Mouse (Mus musculus) mesoderm, embryonic 11.5 days (tissue): ENCODE results near the gene Bola3.
"Not testable (repeated sequence)": the region's sequence is repeated elsewhere in the genome, so short reads cannot be mapped to it uniquely, and the experiment has no call there.

Experiments used
- DNase-seq: peaks from one replicate; pipeline ENCODE4 v3.0.0-alpha.2; 2012; ENCODE audit warnings: low read depth, low spot score

Bola3 gene

GRCm38 (mm10) chr6:83348873-83349272 is at the start of gene Bola3:
Gene Bola3, plus strand, starts transcription at chr6:83349147.
- DNase-seq: no peak

GRCm38 (mm10) chr6:83300447-83301229 is 48.3 kb upstream of the Bola3 start:
- no peak for DNase-seq

- no peak for DNase-seq
These were observed 47.7 kb upstream of the Bola3 start for GRCm38 (mm10) chr6:83301294-83301693.

DNA sequence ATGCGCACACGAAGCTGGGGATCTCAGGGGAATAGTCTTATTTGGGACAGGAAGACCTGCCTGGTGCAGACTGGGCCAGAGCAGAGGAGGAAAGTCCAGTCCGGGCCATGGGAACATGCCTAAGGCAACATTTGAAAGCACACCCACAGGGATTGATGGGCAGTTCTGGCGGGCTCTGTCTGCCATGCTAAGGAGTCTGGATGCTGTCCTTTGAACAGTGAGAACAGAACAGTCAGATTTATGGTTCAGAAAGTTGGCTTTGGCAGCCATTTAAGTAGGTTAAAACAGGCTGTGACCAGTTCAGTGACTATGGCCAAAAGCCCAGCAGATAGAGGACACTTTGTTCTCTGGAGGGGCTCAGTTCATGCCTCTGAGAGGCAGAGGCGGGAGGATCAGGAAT is 46.7 kb upstream of the Bola3 start:
- peak; percentile 24 for DNase-seq

DNA sequence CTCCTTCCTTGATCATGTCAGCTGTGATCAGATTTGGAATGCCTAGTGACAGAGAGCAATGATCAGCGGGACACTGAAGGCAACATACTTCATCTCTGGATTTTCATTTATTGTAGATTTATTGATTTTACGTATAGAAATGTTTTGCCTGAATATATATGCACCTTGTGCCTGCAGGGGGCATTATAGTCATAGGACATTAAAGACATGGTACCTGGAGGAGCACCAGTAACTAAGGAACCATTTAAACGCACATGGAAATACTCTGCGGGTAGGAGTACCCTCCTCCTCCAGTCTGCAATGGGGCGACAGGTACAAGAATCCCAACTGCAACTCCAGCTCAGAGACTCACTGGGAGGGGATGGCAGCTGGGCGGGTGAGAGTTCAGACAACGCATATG is 39.9 kb upstream of the Bola3 start:
- DNase-seq: no peak

- no peak for DNase-seq
These were observed 37.7 kb upstream of the Bola3 start for GRCm38 (mm10) chr6:83311206-83311605.

DNA sequence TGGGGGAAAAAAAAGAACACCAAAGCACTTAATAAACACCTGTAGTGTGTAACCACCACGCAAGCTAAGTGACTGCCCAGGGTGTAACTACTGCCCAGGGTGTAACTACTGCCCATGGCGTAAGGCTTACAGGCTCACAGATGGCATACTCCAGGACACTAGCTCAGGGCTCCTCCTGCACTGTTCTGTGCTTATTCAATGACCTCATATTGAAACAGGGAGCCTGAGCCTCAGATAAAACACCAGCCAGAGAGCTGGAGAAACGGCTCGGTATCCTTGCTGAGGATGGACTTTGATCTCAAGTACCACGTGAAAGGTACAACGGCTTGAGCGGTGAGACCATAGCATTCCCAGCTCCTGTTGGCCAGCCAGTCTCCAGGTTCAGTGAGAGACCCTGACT is 36.9 kb upstream of the Bola3 start:
- no peak for DNase-seq

GRCm38 (mm10) chr6:83312514-83312913 is 36.4 kb upstream of the Bola3 start:
- no peak for DNase-seq

GRCm38 (mm10) chr6:83315293-83315692 is 33.7 kb upstream of the Bola3 start:
- no peak for DNase-seq

- peak; percentile 60 for DNase-seq
These were observed 32.9 kb upstream of the Bola3 start for GRCm38 (mm10) chr6:83316022-83316421.

GRCm38 (mm10) chr6:83317108-83317741 is 31.7 kb upstream of the Bola3 start:
- peak; percentile 92 for DNase-seq

GRCm38 (mm10) chr6:83321927-83322326 is 27.0 kb upstream of the Bola3 start:
- DNase-seq: no peak

DNA sequence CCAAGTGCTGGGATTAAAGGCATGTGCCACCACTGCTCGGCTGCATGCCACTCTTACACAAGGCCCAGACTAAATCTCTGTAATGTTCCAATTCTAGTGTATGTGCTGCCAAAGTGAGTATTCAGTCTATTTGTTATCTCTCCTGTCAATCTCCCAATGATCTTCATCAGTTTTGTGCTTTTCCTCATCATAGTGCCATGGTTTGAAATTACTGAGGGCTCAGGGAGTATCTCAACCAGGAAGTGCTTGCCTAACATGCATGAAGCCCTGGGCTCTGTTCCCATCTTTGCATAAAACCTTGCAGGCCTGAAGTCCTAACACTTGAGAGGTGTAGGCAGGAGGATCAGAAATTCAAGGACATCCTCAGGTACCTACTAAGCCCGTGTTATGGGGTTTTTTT is 26.2 kb upstream of the Bola3 start:
- DNase-seq: no peak

DNA sequence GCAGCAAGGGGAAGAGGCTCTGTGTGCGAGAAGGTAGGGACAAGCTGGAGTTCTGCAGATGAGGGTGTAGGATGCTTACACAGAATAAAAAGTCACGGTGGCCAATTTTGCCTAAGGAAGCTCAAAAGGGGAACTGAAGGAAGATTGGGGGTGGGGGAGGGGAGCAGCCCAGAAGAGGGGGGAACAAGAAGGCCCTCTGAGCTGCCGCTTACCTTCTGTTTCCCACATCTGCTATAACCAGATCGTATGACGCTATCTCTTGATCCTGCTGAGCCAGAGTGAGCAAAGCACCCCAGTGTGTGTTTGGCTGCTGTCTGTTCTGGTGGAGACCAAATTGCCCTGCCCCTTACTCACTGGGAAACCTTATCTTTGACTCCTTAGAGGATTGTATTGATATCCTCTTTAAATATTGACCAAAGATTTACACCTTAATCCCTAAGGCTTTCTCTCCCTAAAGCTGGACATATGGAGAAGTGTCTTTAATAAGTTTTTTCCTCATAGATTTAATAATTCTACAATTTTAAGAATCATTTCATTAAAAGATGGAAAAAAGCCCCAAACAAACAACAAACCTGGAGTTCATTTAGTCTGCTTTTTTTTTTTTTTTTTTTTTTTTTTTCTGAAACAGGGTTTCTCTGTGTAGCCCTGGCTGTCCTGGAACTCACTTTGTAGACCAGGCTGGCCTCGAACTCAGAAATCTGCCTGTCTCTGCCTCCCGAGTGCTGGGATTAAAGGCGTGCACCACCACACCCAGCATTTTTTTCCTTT is 25.1 kb upstream of the Bola3 start:
- no peak for DNase-seq

GRCm38 (mm10) chr6:83325525-83326393 is 23.2 kb upstream of the Bola3 start, which contains the start of the genes Mthfd2 and Mob1a:
Gene Mthfd2, minus strand, starts transcription at chr6:83325908.
Gene Mob1a, plus strand, starts transcription at chr6:83326016.
- peak; percentile 96 for DNase-seq

GRCm38 (mm10) chr6:83326394-83326736 is 22.6 kb upstream of the Bola3 start:
- no peak for DNase-seq

- no peak for DNase-seq
These were observed 22.2 kb upstream of the Bola3 start for GRCm38 (mm10) chr6:83326761-83327160.

DNA sequence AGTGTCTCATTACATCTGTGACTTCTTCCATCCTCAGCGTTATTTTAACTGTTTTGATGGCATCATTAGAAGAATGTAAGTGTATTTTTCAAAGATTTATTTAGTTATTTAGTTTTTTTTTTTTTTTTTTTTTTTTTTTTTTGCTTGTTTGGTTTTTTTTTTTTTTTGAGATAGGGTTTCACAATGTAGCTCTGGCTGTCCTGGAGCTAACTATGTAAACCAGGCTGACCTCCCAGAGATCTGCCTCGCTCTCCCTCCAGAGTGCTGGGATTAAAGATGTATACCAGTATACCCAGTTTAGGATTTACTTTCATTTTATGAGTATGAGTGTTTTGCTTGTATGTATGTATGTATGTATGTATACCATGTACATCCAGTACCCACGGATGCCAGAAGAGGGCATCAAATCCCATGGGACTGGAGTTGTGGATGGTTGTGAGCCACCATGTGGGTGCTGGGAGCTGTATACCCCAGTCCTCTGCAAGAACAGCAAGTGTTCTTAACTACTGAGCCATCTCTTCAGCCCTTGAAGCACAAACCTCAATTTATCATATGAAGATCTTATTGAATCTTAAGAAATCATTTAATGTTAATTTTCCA is 21.3 kb upstream of the Bola3 start:
- no peak for DNase-seq

GRCm38 (mm10) chr6:83341387-83341786 is 7.6 kb upstream of the Bola3 start:
- no peak for DNase-seq

DNA sequence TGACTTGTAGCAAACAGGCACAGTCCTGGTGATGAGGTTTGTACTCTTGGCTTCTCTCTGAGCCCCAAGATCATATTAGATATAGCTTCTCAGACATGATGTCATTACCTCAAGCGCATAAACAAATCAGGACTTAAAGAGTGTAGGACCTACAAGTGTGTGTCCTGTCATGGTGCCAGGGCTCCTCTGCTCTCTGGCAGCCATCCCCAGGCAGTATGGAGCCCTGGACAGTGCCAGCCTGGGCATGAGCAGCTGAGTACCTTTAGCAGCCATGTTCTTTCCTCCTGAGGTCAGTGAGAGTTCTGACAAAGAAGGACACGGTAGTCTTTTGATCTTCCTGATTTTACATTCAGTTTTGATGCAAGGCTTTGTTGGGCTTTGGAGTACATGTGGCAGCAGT is 6.0 kb upstream of the Bola3 start:
- DNase-seq: no peak

GRCm38 (mm10) chr6:83345285-83345684 is 3.7 kb upstream of the Bola3 start:
- not testable (repeated sequence) for DNase-seq
